Mouse (Mus musculus) left cerebral cortex, adult 11 months (tissue): Measurements from ENCODE around the gene Armc12.

ENCODE experiments used
- DNase-seq: peaks from one replicate; pipeline ENCODE4 v3.0.0; 2022; ENCODE audit warnings: low spot score

The Armc12 gene

GRCm38 (mm10) chr17:28513844-28514243 lies 16.8 kb upstream of the Armc12 start:
- no peak for DNase-seq

- DNase-seq: no peak
These were observed 16.1 kb upstream of the Armc12 start for GRCm38 (mm10) chr17:28514555-28514954.

- no peak for DNase-seq
These were observed 14.9 kb upstream of the Armc12 start for GRCm38 (mm10) chr17:28515431-28516341.

- DNase-seq: no peak
These were observed 13.7 kb upstream of the Armc12 start for GRCm38 (mm10) chr17:28516881-28517280.

GRCm38 (mm10) chr17:28517441-28517955 lies 13.1 kb upstream of the Armc12 start, which contains the start of gene Fkbp5:
Gene Fkbp5 (minus strand): TSS chr17:28517527.
- DNase-seq: no peak

- peak; percentile 86 for DNase-seq
These were observed 12.5 kb upstream of the Armc12 start for GRCm38 (mm10) chr17:28517956-28518614.

- DNase-seq: no peak
These were observed 12.0 kb upstream of the Armc12 start for GRCm38 (mm10) chr17:28518615-28519071.

- DNase-seq: no peak
These were observed 10.8 kb upstream of the Armc12 start for GRCm38 (mm10) chr17:28519827-28520226.

GRCm38 (mm10) chr17:28520561-28520960 lies 10.0 kb upstream of the Armc12 start:
- DNase-seq: no peak

GRCm38 (mm10) chr17:28521071-28521726 lies 9.4 kb upstream of the Armc12 start:
- no peak for DNase-seq

- no peak for DNase-seq
These were observed 8.7 kb upstream of the Armc12 start for GRCm38 (mm10) chr17:28521920-28522319.

- peak; percentile 91 for DNase-seq
These were observed 7.8 kb upstream of the Armc12 start for GRCm38 (mm10) chr17:28522623-28523354.

GRCm38 (mm10) chr17:28523355-28524008 lies 7.1 kb upstream of the Armc12 start:
- no peak for DNase-seq

GRCm38 (mm10) chr17:28524009-28524695 lies 6.5 kb upstream of the Armc12 start:
- no peak for DNase-seq

- DNase-seq: no peak
These were observed 5.7 kb upstream of the Armc12 start for GRCm38 (mm10) chr17:28524831-28525430.

- DNase-seq: no peak
These were observed 3.2 kb upstream of the Armc12 start for GRCm38 (mm10) chr17:28527184-28528042.

GRCm38 (mm10) chr17:28528043-28528351 lies 2.6 kb upstream of the Armc12 start:
- no peak for DNase-seq

GRCm38 (mm10) chr17:28529116-28529515 lies 1.5 kb upstream of the Armc12 start:
- DNase-seq: no peak

- DNase-seq: no peak
These were observed 1.3 kb downstream of the Armc12 start for GRCm38 (mm10) chr17:28531946-28532345.
